Mouse (Mus musculus): ENCODE results near the gene Tmem42.
A peak's percentile ranks its signal among the peaks of the same experiment; 100 is the strongest.

DNA sequence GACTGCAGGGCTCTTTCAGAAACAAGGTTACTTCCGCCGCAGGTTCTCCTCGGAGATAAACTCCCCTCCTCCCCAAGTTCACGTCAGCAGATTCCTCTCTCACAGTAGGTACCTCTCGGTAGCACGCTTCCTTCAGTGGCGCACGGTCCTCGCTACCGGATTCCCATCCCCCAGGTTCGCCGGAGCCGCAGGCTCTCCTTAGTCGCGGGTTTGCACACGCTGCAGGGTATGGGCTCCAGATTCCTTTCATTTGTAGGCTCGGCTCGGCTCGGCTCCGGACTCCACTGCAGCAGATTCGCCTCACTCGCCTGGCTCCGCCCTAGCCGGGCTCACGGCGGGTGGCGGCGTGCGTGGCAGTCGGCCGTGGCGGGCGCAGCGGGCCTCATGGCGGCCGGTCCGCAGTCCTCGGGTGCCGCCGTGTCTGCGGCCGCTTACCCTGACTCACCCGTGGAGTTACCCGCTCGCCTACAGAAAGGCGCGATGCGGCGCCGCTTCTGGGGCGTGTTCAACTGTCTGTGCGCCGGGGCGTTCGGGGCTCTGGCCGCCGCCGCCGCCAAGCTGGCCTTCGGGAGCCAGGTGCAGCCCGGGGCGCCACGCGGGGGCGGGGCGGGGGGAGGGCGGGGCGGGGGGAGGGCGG is at the start of gene Tmem42:
- TF ChIP-seq CTCF (IDR thresholded peaks at IDR 0.05; ENCODE audit: insufficient read depth, low read depth, low read length) (no peak), POLR2A (IDR thresholded peaks at IDR 0.05; ENCODE audit: insufficient read depth, low read depth, low read length) (peak; percentile 66; the same call in 1 of the 2 replicates)
